Mouse (Mus musculus): ENCODE data around the gene Mpped2. TPM values are rescaled to one million over a fixed set of nuclear protein-coding genes. Genes with fewer than 3 reads are reported as not detected.
A peak's percentile ranks its signal among the peaks of the same experiment; 100 is the strongest.

Gene Mpped2
- total RNA-seq, 2 experiments from 2014 or later: 4.6 to 7.4 TPM

DNA sequence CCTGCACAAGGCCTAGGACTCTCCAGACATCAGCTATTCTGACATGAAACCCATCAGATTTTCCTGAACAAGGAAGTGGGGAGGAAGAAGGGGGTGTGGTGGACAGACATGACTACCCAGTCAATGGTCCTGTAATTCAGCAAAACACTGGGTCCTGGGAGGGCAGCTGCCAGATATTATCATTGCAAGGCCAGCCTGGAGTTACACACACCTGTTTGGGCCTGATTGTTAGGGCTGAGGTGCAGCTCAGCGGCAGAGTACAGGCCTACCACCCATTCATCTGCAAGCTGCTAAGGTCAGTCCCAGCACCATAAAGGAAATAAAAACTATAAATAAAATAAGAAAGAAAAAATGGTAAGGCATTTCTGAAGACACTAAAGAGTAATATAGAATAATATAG, 52.3 kb downstream of the Mpped2 start:
- no peak for DNase-seq (ENCODE audit: low spot score)

DNA sequence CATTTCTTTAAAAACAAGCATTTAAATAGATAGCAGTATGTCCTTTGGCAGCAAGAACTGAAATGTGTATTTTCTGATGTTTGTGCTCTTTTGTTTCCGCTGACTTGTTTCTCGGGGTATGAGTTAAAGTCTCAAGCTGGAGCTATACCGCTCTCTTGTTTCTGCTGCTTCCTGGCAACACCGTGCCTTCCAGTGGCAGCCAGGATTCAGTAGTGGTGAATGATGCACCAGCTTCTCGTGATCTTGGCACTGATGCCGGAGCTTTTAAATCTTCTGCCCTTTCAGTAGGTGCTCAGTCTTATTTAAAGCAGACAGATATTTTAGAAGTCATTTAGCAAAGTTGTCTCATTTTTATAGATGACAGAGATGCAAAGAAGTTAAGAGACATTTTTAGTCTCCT, 53.1 kb downstream of the Mpped2 start:
- DNase-seq (ENCODE audit: low spot score): peak; percentile 14

DNA sequence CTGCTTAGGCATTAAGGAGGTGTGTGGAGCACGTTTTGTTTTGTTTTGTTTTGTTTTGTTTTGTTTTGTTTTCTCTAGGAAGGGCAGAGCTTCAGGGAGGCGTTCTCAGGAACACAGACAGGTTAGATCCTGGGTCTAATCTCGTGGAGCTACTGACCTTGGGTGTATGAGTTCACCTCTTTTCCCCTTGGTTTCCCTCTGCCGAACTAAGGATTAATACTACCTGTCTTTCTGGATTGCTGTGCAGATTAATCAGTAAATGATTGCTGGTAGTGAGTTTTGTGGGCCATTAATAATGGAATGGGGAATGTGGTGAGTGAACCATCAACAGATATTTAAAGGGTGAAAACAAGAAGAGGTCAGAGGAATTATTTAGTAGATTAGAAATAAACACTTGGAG, 53.8 kb downstream of the Mpped2 start:
- DNase-seq (ENCODE audit: low spot score): no peak

DNA sequence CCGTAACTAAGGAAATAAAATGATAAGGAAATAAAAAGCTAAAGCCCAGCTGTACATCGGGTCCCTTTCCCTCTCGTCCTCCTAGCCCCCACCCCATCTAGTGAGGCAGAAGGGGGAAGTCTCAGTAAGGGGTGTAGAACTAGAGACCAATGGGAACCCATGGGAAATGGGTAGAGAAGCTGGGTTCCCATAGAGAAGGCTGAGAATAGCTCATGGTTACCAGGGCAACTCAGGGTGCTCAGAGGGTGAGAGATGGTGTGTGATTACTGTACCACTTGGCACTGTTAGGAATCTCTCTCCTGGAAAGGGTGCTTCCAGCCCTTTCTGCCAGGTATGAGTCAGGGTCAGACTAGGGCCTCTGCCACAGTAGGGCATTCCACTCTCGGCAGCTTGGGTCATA, 54.3 kb downstream of the Mpped2 start:
- DNase-seq (ENCODE audit: low spot score): no peak

DNA sequence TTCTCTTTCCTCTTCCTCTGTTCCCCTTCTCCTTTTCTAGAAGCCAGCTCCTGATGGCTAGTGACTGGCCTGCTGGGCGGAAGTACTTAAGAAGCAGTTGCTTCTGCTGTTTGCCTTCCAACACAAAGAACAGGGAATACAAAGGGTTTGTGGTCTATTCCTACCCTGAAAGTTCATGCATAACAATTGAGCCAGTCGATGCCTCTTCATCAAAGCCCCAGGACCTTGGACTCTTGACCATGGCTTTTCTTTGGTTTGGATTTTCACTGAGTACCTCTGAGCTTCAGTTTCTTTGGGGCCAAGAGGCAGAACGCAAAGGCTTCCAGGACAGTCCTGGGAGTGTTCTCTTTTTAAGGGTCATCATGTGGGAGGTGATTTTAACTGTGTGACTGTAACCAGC, 57.8 kb downstream of the Mpped2 start:
- no peak for DNase-seq (ENCODE audit: low spot score)

DNA sequence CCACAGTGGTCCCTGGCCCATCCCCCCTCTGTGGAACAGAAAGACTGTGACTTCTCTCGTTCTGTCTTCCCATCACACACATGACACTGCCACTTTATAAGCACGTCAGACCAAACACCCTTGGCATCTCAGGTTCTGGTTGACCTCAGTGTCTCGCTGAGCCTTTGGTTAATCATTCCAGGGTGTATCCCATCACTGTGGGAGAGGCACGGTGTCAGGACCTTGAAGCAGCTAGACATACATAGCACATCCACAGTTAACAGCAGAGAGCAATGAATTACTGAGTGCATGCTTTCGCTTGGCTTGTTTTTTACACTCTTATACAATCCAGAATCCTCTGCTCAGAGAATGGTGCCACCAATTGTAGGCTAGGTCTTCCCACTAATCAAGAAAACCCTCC, 60.6 kb downstream of the Mpped2 start:
- no peak for DNase-seq (ENCODE audit: low spot score)

DNA sequence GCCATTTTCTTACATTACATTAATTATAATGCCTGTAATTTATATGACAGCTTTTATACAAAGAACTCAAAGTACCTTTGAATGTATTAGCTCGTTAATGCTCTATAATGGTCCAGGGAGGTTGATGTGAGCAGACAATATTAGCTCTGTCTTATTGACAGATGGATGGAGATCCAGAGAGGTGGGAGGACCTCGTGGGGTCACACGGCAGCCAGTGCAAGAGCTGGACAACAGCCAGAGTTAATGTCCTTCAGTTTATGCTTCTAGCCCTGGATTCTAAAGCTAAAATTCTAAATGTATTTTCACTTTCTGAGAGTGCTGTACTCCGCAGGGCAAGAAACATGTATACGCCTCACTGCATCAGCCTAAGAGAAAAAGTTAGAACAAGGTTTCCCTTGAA, 61.6 kb downstream of the Mpped2 start:
- no peak for DNase-seq (ENCODE audit: low spot score)

DNA sequence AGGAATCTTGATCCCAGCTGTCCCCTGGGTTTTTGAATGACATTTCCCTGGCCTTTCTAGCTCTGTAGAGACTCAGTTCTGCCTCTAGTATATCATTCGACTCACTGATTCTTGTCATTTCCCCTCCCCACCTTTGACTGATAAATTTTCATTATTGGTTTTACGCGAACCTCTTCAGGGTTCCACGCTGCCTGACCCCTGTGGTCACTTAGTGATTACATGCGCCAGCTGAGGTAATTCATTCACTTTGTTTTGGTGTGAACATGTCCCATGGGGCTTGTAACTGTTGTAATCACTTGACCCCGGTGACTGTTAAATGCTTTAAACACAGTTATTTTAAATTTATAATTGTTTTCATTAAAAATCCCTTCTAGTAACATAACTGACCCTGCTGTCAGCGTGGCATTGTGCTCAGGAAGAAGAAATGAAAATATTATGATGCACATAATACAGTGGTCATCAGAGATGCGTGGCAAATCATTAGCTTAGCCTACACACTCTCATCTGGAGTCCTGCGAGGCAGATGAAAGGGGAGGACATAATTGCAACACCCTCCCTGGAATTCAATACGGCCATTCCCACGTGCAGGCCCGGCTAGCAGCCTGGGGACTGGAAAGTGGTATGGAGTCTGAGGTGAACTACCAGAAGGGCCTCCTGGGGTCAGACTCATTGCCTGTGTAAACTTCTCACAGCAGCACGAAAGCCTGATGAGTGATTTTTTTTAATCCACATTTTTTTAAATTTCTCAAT, 63.5 kb downstream of the Mpped2 start:
- no peak for DNase-seq (ENCODE audit: low spot score)

DNA sequence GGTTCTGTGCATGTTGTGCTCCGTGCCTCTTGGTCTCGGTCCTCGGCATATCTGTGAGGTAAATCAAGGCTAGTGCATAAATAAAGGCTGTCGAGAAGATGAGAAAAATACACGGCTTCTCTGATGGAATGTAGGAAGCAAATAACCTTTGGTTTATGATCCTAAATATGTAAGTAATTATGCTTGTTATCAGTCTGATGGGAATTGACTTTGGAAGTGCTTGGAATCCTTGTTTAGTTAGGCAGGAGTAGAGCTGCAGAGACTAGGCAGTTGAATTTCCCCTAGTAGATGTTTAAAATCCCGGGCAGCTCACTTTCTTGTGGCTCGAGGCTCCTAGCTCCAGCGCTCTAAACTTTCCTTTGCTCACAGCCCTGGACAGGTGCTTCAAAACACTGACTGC, 69.9 kb downstream of the Mpped2 start:
- DNase-seq (ENCODE audit: low spot score): no peak

DNA sequence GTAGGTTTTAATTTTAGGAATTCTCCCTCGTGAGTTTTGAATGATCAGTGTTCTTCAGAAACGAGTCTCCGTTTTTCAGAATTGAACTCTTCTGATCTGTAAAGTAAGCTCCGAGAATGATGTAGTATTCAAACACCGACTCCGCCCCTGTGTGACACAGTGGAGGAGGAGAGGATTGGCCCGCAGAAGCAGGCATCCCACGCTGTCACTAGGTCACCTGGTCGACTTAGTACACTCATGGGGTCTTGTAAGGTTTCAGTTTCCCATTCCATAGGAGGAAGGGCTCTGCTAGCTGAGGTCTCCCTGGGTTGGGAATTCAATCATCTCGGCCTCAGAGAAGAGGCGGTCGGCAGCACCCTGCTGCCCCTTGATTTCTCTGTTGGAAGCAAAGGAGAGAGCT, 76.2 kb downstream of the Mpped2 start:
- DNase-seq (ENCODE audit: low spot score): no peak

DNA sequence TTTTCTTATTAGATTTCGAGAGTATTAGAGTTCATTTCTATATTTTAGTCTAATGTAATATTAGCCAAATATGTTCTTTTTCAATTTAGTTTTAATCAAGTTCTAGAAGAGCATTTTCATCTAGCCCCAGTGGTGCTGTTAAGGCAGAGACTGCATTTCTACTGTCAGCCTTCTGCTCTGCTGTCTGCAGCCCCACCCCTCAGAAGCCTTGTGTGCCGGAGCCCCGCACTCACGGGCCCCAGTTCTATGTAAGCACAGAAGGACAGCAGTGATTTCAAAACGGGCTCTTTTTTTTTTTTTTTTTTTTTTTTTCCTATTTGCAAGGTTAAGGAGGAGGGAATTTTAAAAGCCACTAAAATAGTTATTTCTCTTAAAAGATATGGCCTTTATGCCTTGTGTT, 79.6 kb downstream of the Mpped2 start:
- DNase-seq (ENCODE audit: low spot score): no peak

DNA sequence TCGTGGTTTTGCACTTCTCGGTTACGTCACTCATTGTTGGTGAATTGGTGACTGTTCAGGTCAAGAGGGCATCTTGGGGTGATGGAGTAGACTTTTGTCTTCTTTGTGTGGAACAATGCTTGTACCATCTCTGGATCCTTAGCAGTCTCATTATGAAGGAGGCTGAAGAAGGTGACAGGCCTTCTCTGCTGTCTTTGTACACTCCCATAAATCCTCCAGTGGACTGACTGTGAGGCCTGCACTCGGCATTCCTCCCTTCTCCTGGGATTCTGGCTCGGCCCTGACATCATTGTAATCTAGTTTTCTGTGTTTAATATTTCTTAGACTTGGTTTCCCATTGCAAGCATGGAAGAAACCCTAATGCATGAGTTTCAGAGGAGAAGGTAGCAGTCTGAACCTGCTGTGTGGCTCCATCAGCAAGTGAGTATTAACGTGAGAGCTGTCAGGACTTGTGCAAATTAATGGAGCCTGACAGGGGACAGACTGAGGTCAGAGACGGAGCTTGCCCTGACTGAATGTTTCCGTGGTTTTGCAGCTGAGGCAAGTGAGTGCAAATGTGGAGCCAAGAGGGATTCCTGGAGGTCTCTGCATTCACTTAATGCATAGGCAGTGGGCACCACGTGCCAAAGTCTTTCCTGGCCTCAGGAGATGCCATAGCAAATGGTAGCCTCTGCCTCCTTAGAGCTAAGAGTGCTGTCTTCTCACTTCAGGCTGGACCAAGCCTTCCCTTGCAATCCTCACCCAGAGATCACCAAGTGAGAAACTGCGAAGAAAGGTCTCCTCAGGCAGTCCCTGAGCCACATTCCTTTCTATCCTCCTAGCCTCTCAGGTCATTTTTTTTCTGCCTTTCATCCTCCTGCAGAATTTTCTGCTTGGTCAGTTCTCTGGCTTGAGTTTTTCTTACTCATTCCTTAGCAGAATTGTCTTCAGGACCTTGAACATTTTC, 81.5 kb downstream of the Mpped2 start:
- DNase-seq (ENCODE audit: low spot score): no peak

DNA sequence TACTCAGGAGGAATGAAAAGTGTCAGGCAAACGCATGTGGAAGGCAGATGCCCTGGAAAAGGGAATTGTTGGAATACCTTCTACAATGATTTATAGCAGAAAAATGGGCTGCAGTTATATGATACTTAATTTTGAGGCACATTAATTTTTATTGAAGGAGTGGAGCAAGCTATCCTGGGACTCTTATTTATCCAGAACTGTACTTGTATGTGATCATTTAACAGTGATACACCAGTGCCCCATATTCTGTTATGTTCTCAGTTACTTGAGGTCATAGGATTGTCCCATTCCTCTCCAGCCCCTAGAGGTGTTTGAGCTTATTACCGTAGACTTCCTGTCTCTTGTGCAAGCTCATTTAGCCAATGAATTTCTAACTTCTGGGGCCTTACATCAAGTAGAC, 82.9 kb downstream of the Mpped2 start:
- DNase-seq (ENCODE audit: low spot score): no peak

DNA sequence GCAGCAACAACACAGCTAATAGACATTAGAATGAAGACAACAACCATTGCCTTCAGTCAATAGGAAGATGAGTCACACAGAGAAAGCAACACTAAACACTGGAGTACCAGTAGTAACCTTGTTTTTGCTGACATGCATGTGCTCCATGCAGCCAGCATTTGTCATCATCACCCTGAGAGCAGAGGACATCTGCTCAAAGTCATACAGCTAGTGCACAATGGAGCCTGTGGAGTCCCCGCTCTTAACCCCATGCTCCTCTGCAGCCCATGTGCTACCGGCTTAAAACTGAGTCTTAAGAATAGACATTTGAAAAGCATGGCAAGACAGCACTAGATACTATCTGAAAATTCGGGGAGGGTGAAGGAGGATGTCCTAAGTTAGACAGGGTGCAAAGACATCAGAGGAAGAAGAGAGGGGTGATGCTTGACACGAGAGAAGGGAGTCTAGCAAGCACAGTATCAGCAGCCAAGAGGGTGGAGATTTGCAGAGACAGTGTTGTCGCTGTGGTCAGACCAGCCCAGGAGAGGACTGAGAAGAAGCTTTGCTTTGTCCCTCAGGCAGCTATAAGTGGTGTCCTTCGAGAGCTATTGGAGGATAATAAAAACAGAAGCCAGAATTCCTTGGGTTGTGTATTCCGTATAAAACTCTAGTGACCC, 85.9 kb downstream of the Mpped2 start:
- DNase-seq (ENCODE audit: low spot score): no peak

DNA sequence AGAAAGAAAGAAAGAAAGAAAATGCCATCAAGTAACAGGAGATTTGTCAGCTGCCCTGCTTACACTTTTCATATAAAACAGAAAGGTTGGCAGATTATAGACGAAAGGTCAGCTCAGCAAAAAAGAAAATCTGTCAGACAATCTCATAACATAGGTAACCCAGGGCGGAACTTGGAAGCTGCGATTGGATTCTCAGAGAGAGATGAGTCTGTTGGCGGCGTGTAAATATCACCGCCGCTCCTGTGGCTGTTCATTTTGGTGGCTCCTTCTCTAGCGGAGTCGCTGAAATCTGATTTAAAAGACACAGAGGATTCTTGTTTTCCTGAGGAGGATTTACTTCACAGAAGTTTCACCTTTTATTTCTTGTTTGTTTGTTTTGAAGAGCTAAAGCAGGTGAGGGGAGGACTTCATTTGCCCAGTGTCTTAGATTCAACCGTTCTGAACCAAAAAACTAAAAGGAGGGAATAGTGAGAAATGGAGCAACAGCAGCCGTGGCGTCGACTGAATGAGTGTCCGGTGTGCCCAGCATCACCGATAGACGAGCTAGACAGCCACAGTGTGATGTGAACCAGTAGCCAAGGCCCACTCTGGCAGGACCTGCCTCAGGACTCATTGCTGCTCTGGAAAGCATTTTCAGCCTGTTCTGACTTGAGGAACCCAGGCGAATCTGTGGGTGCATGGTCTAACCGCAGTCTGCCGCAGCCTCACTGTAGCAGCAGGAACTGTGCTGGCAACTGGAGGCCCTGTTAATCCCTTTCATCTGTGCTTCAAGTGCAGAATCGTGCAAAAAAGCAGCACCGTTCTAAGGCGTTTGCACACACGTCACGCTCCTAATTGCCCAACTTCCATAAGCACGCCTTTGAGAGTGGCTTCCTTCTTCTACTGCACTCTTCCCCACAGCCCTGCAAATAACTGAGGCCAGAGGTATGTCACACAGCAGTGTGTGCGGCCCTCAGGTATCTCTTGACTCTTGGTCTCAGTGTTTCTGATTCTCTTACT, 88.4 kb downstream of the Mpped2 start:
- no peak for DNase-seq (ENCODE audit: low spot score)

DNA sequence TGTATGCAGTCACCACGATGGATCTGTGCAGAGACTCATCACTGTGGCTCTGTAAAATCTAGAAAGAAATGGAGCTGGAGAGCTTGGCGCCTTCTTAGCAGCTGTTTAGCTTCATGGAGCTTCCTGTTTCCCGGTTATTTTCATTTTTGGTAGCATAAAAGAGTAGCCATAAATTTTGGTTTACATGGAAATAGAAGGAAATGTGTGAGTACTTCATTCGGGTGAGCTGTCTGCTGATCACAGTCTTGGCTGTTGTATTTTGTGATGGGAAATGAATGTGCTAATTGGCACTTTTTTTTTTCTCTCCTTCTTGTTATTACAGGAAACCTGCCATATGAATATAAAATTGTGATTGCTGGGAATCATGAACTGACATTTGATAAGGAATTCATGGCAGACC, 90.2 kb downstream of the Mpped2 start:
- DNase-seq (ENCODE audit: low spot score): no peak

DNA sequence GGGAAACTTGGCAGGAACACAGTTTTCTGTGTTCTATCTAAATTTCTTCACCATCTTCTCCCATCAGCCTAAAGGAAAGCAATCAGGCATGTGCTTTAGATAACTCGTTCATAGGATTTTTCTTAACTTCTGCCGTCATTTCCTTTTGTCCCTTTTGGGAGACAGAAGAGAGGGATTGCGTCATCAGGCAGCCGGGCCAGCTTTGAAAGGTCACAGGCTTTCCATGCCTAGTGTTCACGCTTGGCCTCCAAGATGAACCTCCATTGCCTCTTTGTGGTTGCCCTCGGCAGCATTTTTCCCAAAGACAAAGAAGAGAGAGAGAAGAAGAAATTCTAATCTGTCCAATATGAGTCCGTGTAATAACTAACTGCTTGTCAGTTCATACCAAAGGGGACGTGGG, 95.0 kb downstream of the Mpped2 start:
- peak; percentile 4 for DNase-seq (ENCODE audit: low spot score)

DNA sequence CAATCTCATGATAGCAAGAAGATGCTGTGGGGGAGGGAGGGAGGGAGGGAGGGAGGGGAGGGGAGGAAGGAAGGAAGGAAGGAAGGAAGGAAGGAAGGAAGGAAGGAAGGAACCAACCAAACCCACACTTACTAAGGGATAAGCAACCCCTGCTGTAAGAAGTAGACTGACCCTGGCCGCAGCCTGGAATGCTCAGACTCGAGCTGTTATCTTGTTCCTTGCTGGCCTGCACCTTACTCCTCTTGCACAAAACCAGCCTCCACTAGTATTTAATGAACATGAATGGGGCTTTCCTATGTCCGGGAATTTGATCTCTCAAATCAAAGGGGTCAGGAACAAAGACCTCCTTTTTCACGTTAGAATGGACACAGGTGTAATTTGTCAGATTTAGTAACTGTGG, 95.5 kb downstream of the Mpped2 start:
- DNase-seq (ENCODE audit: low spot score): no peak

DNA sequence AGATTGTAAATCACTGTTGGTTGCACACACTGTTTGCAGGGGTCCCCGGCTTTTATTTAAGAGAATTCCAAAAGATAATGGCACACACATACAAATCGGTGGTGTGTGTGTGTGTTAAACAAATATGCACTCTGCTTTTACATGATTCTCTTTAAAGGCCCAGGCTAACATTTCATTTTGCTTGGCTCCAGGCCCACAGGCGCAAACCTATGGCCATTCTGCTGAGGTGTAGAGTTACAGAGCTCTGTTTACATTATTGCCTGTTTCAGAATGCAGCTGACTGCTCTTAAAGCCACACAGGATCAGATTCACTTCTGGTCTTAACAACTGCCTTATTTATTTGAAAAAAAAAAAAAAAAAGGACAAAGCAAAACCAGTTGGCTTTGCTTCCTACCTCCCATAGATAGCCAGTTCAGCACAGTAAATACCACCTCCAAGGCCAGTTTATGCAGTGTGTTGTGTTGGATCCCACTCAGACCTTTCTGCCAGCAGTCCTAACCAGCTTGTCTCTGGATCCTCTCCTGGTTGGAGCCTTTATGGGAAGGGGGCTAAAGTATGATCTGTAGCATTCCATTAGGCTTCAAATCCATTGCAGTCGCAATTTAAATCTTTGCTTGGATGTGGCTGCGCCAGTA, 96.7 kb downstream of the Mpped2 start:
- DNase-seq (ENCODE audit: low spot score): no peak

DNA sequence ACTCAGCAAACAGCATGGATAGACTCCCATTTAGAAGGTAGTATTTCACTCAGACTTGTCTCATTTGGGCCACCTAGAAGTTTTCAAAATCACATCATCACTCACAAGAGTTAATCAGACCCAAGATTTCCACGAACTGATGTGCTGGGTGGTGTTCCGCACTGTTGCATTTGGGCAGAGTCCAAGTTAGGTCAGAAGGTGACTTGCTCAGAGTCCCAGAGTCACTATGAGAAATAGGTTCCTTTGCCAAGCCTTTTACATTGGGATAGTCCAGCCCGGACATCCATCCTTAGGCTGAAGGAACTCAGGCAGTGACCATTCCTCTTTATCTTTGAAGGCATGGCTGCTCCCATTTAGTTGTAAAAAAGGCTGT, 97.2 kb downstream of the Mpped2 start:
- DNase-seq (ENCODE audit: low spot score): no peak

DNA sequence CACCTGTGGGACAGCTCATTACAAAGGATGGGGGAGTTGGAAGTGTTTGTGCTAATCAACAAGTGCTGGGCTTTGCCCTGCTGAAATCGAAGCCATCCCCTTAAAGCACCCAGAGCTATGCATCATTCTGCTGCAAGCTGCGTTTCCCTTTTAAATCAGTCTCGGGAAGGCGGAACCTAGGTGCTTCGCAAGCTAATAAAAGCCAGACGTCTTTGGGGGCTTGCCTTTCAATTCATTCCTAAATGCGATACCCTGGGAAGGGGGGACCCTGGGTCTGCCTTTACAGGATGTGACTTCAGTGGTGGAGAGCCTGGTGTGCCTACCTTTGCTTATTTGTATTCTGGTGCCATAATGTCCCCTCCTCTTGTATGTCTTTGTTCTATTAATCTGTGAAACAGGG, 103.2 kb downstream of the Mpped2 start:
- DNase-seq (ENCODE audit: low spot score): no peak

Data from gastrocnemius, adult 18-20 months (tissue).